10 mouse cellular contexts compared by ENCODE assay signal in genomic region chr15:8658086-8658980, GRCm38 (mm10). TPM values are rescaled to one million over a fixed set of nuclear protein-coding genes. Genes with fewer than 3 reads are reported as not detected.
DNase-seq lines count a peak whose midpoint lies in the region; ATAC-seq lines count a peak whose summit lies in the region.
"Had no signal": no experiment of that assay in that cellular context is flagged by ENCODE, and none has a peak within 500 bp of the region (broad histone marks: within the 10 kb centered on the region; RNA-seq: fewer than 3 reads in every experiment).

No protein-coding gene starts in this region.

- H3K9ac ChIP-seq in lung, embryonic 15.5 days: no peak overlapping the region
- H3K9ac ChIP-seq in forebrain, embryonic 16.5 days (replicated peaks; ENCODE audit: low read depth, low read length): no peak overlapping the region
- no peak overlapping the region for H3K9ac ChIP-seq in hindbrain, embryonic 14.5 days
- H3K9ac ChIP-seq in midbrain, embryonic 14.5 days (replicated peaks; ENCODE audit: low read length): no peak overlapping the region

- no peaks in the 10 kb centered on the region for H3K36me3 ChIP-seq in lung, embryonic 15.5 days
- no peaks in the 10 kb centered on the region for H3K36me3 ChIP-seq in forebrain, embryonic 16.5 days (ENCODE audit: control insufficient read depth, insufficient read depth)
- no peaks in the 10 kb centered on the region for H3K36me3 ChIP-seq in hindbrain, embryonic 14.5 days (replicated peaks; ENCODE audit: control insufficient read depth, insufficient read depth)
- no peaks in the 10 kb centered on the region for H3K36me3 ChIP-seq in midbrain, embryonic 14.5 days (ENCODE audit: control insufficient read depth, insufficient read depth, low read length)

- H3K4me2 ChIP-seq in lung, embryonic 15.5 days: no peak overlapping the region
- H3K4me2 ChIP-seq in forebrain, embryonic 16.5 days (ENCODE audit: low read length): no peak overlapping the region
- H3K4me2 ChIP-seq in hindbrain, embryonic 14.5 days (replicated peaks): no peak overlapping the region
- no peak overlapping the region for H3K4me2 ChIP-seq in midbrain, embryonic 14.5 days (ENCODE audit: low read length)

- H3K4me1 ChIP-seq in lung, embryonic 15.5 days: peaks cover 40% of the 10 kb centered on the region
- peaks cover 26% of the 10 kb centered on the region for H3K4me1 ChIP-seq in forebrain, embryonic 16.5 days (replicated peaks; ENCODE audit: control insufficient read depth, insufficient read depth, low read length)
- peaks cover 14% of the 10 kb centered on the region for H3K4me1 ChIP-seq in hindbrain, embryonic 14.5 days (replicated peaks; ENCODE audit: control insufficient read depth, insufficient read depth, low read length)
- peaks cover 12% of the 10 kb centered on the region; the same call in 1 of the 2 replicates for H3K4me1 ChIP-seq in midbrain, embryonic 14.5 days (ENCODE audit: control insufficient read depth, insufficient read depth, low read length)

- no peaks in the 10 kb centered on the region for H3K27me3 ChIP-seq in lung, embryonic 15.5 days
- H3K27me3 ChIP-seq in forebrain, embryonic 16.5 days (replicated peaks; ENCODE audit: control insufficient read depth, insufficient read depth, low read length): no peaks in the 10 kb centered on the region
- H3K27me3 ChIP-seq in hindbrain, embryonic 14.5 days (ENCODE audit: control insufficient read depth, insufficient read depth, low read length): no peaks in the 10 kb centered on the region
- no peaks in the 10 kb centered on the region for H3K27me3 ChIP-seq in midbrain, embryonic 14.5 days (ENCODE audit: control insufficient read depth, insufficient read depth, low read length)

- peak; percentile 91 for ATAC-seq in lung, embryonic 15.5 days (ENCODE audit: borderline replicate concordance, extremely low read depth, low FRiP score, low TSS enrichment)
- ATAC-seq in forebrain, embryonic 16.5 days: no peak; the same call in 1 of the 2 replicates
- ATAC-seq in hindbrain, embryonic 14.5 days (ENCODE audit: low FRiP score): peak; percentile 11; the same call in 1 of the 2 replicates
- ATAC-seq in midbrain, embryonic 14.5 days (ENCODE audit: low FRiP score, low TSS enrichment): no peak

- H3K9me3 ChIP-seq in lung, embryonic 15.5 days: no peaks in the 10 kb centered on the region
- H3K9me3 ChIP-seq in forebrain, embryonic 16.5 days (ENCODE audit: control insufficient read depth, low read length): no peaks in the 10 kb centered on the region
- H3K9me3 ChIP-seq in hindbrain, embryonic 14.5 days (ENCODE audit: control insufficient read depth, low read length): no peaks in the 10 kb centered on the region
- H3K9me3 ChIP-seq in midbrain, embryonic 14.5 days (ENCODE audit: control insufficient read depth, low read length): no peaks in the 10 kb centered on the region

- 50% methylated on average over 8 of the region's 8 CpGs for WGBS in lung, embryonic 15.5 days
- 41% methylated on average over 8 of the region's 8 CpGs for WGBS in forebrain, embryonic 16.5 days
- 58% methylated on average over 8 of the region's 8 CpGs for WGBS in hindbrain, embryonic 14.5 days
- 59% methylated on average over 8 of the region's 8 CpGs for WGBS in midbrain, embryonic 14.5 days

- no peak for DNase-seq in lung, adult 18-20 months
- peak; percentile 33 for DNase-seq in hindbrain, embryonic 14.5 days (ENCODE audit: low spot score)
- DNase-seq in midbrain, embryonic 14.5 days: peak; percentile 27
- DNase-seq in adrenal gland, adult (ENCODE audit: inconsistent age in 2 of 2, low spot score in 1 of 2): no peak
- DNase-seq in thymus, postnatal 14 days: no peak
- DNase-seq in kidney, adult 18-20 months: no peak
- DNase-seq: gastrocnemius, postnatal 14 days had no signal

- H3K27ac ChIP-seq in lung, embryonic 15.5 days: peak overlapping the region; percentile 84
- peak overlapping the region; percentile 62 for H3K27ac ChIP-seq in forebrain, embryonic 16.5 days (ENCODE audit: low read length)
- H3K27ac ChIP-seq in hindbrain, embryonic 14.5 days: peak overlapping the region; percentile 71
- 0 out of 2 replicates have a peak overlapping the region, but pooled peaks have one; percentile 26 for H3K27ac ChIP-seq in midbrain, embryonic 14.5 days (replicated peaks; ENCODE audit: low read depth, low read length)
- H3K27ac ChIP-seq: macrophage had no signal

- no peak overlapping the region for H3K4me3 ChIP-seq in lung, embryonic 15.5 days
- no peak overlapping the region for H3K4me3 ChIP-seq in forebrain, embryonic 16.5 days (replicated peaks; ENCODE audit: low read length)
- no peak overlapping the region for H3K4me3 ChIP-seq in hindbrain, embryonic 14.5 days (replicated peaks; ENCODE audit: low read length)
- H3K4me3 ChIP-seq in midbrain, embryonic 14.5 days (replicated peaks; ENCODE audit: low read depth, low read length): no peak overlapping the region

RNA-seq across cellular contexts. Expression of gene Slc1a3, which starts 52.2 kb away (rescaled TPM):
- polyA plus RNA-seq in lung, embryonic 15.5 days (2015; fragmentation: Nextera tagmentation; extraction: Ambion mirVana): 20.9 and 23.8 TPM in 2 replicates
- polyA plus RNA-seq in forebrain, embryonic 16.5 days (2015; fragmentation: Nextera tagmentation; extraction: Ambion mirVana): 122 and 145 TPM in 2 replicates
- polyA plus RNA-seq in hindbrain, embryonic 14.5 days (2014; fragmentation: Nextera tagmentation; extraction: Ambion mirVana): 242 and 264 TPM in 2 replicates
- polyA plus RNA-seq in midbrain, embryonic 14.5 days (2014; fragmentation: Nextera tagmentation; extraction: Ambion mirVana): 117 and 138 TPM in 2 replicates

Comparison
In these comparisons a context has a peak if more than half of its experiments do, and no peak if none do; other contexts are left out.
1. ATAC-seq: peak in lung, embryonic 15.5 days (single experiment) and hindbrain, embryonic 14.5 days (single experiment); none in forebrain, embryonic 16.5 days (single experiment) and midbrain, embryonic 14.5 days (single experiment).
2. H3K27ac ChIP-seq: peak in every context shown above with its lines; median percentile 84 in lung, embryonic 15.5 days; 71 in hindbrain, embryonic 14.5 days; 62 in forebrain, embryonic 16.5 days; 26 in midbrain, embryonic 14.5 days.
3. DNase-seq: peak in hindbrain, embryonic 14.5 days (single experiment) and midbrain, embryonic 14.5 days (single experiment); none in lung, adult 18-20 months (0 of 2), adrenal gland, adult (0 of 2), thymus, postnatal 14 days (single experiment) and kidney, adult 18-20 months (single experiment).